Mouse (Mus musculus) cerebellum, adult 11-12 months (tissue): ENCODE results near the gene Hoxb7.

Experiments
- DNase-seq: peaks from one replicate; pipeline ENCODE4 v3.0.0; 2022

Hoxb7 gene

GRCm38 (mm10) chr11:96302381-96303150, 16.1 kb downstream of the Hoxb7 start:
- no peak for DNase-seq

GRCm38 (mm10) chr11:96303151-96304099, 17.0 kb downstream of the Hoxb7 start, which contains the start of gene Hoxb5:
TSS of gene Hoxb5 (plus strand) at chr11:96303336.
- DNase-seq, result no peak

DNA sequence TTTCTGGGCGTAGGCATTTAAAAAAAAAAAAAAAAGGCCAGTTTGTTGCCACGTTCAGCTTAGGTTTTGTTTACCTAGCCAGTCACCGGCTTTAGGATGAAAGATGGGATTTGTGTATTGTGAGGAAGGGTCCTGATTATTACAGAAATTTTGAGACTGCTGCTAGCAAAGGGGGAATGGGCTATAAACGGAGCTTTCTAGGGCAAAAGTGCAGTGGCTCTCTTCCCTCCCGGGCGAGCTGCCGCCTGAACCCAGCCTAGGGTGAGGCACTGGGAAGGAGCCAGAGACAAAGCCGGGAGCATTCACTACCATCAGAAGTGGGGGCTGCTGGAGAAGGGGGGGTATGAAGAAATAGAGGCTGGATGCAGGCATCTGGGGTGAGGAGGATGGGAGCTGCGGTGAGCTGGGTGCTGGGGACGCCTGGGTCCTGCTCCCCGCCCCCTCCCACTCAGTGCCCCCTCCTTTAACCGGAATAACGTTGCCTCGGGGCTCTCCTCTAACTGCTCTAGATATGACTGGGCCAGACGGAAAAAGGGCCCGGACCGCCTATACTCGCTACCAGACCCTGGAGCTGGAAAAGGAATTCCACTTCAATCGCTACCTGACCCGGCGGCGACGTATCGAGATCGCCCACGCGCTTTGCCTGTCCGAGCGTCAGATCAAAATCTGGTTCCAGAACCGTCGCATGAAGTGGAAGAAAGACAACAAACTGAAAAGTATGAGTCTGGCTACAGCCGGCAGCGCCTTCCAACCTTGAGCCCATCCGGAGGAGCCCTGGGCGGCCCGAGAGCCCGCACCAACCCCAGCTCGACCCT, 18.2 kb downstream of the Hoxb7 start:
- DNase-seq, result no peak

GRCm38 (mm10) chr11:96305505-96306182, 19.2 kb downstream of the Hoxb7 start:
- no peak for DNase-seq

GRCm38 (mm10) chr11:96306183-96306907, 19.9 kb downstream of the Hoxb7 start:
- no peak for DNase-seq

DNA sequence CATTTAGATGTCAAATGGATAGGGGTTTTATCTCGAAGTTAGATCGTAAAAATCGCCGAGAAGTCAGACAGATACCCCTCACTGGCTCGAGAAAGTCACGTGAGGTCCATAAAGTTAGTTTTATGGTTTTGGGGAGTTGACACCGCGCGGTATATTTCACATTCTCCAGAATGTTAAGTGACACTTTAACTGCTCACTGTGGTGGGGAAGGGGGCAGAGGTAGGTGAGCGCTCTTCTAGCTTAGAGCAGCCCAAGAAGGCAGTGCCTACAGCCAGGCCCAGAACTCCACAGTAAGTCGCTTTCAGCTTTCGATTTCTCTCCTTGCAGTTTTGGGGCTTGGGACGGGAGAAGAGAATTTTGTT, 20.5 kb downstream of the Hoxb7 start:
- no peak for DNase-seq

- DNase-seq, result no peak
These were observed 22.3 kb downstream of the Hoxb7 start for GRCm38 (mm10) chr11:96308763-96309162.

DNA sequence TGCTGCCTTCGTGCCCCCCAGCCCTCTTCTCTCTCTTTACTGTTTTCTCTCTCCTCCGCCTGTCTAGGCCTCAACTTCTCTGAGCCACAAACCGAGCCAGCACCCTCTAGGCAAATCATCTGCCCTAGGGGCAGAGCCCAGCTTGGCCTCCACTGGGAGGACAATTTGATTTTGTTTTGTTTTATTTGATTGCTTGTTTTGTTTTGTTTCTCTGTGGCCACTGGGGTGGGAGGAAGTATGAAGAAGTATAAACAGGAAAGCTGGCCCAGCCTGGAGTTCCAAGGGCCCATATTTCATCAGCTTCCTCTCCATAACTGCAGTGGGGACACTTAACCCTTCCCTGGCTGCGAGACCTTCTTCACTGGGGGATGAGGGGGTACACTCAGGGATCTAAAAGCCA, 22.9 kb downstream of the Hoxb7 start:
- DNase-seq, result no peak

DNA sequence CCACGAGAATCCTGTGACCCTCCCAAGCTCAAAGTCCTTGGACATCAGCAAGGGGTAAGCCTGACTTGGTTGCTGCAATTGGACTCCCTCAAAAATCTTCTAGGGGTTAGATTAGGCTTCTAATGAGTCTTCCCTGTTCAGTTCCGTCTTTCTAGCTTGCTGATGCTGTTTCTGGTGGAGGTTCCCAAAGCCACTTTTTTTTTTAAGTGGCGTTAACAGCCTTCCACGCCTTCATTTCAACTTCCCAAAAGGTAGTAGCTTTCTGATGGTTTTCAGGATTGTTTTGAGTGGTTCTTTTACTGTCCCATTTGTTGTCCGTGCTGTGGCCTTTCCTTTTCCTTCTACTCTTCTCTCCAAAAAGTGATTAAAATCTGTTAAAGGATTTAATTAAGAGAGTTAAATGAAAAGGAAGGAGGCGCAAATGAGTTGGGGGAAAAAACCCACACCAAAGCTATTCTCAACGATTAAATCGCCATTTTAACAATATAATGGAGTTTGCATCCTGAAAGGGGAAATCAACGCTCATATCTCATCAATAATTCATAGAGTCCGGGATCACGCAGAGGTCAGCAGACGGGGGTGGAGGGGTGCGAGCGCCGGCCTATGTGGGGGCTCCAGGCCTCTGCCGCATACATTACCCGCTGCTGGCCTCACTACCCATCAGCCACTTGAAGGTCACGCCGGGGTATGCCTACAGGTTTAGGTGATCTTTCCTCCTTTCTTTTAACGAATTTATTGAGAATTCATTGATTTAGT, 23.9 kb downstream of the Hoxb7 start:
- no peak for DNase-seq

DNA sequence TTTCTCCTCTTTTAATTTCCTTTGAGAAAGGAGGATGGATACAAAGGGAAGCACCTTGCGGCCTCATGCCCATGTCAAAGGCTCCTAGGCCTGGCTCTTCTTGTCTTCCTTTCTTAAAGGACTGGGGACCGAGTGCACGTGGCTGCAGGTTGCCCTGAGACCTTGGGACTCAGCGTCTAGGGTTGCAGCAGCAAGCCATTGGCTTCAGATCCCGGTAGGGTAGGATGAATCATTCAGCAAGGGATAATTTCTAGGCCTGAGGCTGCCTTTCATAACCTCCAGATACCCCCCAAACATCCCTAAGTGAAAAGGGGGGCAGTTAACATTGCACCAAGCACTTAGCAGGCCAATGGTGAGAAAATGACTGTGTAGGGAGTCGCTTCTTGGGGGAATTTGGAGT, 24.7 kb downstream of the Hoxb7 start:
- DNase-seq, result no peak

GRCm38 (mm10) chr11:96311520-96312417, 25.3 kb downstream of the Hoxb7 start:
- no peak for DNase-seq

GRCm38 (mm10) chr11:96313134-96313533, 26.7 kb downstream of the Hoxb7 start:
- DNase-seq, result no peak

GRCm38 (mm10) chr11:96313806-96314428, 27.5 kb downstream of the Hoxb7 start:
- no peak for DNase-seq

GRCm38 (mm10) chr11:96314671-96315343, 28.4 kb downstream of the Hoxb7 start:
- no peak for DNase-seq

GRCm38 (mm10) chr11:96315344-96315681, 28.9 kb downstream of the Hoxb7 start:
- DNase-seq, result no peak

DNA sequence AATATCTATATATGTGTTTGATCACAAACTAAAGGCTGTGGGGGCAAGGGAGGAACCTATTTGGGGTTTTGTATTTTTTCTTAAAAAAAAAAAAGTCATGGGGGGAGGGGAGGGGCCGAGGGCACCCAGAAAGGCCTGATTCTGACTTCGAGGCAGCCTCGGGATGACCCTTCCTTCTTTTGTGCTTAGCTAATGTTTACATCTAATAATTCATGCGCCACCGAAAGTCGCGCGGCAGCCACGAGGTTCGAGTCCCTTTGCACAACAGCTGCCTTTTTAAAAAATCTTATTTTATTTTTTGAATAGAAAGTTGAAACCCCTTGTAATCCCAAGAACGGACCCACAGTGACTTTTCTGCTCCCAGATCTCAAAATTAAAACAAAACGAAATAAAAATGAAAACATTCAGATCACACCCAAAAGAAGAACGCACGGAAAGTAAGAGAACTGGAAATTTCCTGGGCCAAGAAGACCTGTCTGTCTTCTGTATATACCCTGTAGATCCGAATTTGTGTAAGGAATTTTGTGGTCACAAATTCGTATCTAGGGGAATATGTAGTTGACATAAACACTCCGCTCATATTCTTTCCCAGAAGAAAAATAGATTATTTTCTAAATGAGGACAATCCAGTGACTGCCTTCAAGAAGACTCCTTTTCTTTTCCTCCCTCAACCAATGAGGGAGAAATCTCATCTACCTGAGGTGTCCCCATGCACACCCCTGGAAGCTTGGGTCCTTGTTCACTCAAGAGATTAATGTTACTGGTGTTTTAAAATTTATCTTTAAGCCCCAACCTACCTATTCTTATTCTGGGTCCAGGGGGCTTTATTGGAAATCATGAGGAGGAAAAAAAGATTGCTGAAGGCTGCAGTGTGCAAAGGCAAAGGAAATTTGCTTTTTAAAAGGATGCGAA, 30.5 kb downstream of the Hoxb7 start:
- no peak for DNase-seq

DNA sequence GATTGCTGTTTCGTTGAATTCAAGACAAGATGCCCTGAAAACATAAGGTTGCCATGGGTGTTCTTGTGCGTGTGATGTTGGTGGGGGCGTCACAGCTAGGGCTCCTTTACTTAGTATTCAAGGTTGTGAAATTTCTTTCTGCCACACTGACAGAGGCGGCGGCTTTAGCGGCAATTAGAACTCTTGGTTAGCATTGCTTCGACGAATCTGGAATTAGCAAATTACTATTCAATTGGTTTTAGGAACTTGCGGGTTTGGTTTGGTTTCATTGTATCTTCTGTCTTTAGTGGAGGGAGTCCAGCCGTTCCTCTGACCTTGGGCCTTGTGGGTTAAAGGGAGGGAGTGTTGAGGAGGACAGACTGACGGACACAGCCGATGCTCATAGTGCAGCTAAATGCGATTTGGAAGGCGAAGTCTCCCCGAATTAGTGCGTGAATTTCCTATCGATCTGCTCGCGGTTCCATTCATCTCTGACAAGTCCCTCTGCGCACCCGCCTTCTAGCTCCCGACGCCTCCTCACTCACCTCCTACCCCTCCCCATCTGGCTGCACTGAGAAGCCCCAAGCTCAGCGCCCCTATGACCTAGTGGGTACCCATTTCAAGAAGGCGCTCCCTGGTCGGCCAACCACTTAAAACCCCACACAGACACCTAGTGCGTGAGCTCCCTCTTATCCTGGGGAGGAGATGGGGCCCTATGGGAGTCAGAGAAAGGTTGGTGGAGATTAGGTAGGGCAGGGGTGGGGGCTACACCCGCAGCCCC, 31.4 kb downstream of the Hoxb7 start, which contains the start of gene Hoxb4:
Gene Hoxb4 (plus strand): TSS at position 660 of the 760 bp plus-strand sequence.
- DNase-seq, result no peak
